Mouse (Mus musculus) ES-CJ7 (cell line): ENCODE measurements around the gene Jdp2.

Experiments used
- DNase-seq: peaks from one replicate; pipeline ENCODE4 v3.0.0; 2011; ENCODE audit warnings: low read depth, low spot score

Gene Jdp2

GRCm38 (mm10) chr12:85601531-85601930 lies 2.7 kb downstream of the Jdp2 start:
- DNase-seq: no peak

DNA sequence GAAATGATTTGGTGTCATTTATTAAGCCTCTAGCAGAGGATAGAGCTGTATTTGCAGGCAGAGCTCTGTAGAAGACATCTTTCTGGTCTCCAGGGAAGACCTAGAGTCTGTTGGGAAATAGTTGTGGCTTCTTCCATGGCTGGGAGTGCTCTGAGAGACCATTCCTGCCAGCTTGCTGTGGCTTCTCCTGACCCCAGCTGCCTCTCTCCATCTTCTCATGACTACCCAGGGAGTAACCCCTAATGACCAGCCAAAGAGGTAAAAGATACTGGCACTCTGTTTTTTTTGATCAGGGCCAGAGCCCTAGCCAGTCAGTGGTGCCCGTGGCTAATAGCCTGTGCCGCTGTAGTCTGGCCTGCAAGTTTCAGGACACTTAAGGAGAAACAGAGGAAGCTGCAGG lies 3.3 kb downstream of the Jdp2 start:
- no peak for DNase-seq

GRCm38 (mm10) chr12:85602811-85603210 lies 4.0 kb downstream of the Jdp2 start:
- DNase-seq: no peak

DNA sequence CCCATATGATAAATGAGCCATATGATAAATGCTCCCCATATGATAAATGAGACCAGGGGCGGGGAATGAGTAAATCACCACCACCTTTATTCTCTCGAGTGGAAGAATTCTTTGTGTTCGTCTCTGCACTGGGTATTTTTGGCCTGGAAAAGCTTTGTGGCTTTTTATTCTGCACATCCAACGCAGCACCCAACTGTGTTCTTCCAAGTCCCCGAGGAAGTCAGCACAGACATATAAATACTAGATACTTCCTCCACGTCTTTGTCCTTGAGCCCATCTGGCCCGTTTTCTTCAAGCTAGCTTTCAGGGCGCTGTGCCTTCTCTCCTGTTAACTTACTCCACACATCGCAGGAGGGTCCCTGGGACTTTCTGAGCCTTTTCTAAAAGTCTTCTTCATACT lies 4.9 kb downstream of the Jdp2 start:
- DNase-seq: no peak

GRCm38 (mm10) chr12:85604301-85604998 lies 5.6 kb downstream of the Jdp2 start:
- no peak for DNase-seq

- no peak for DNase-seq
Observed at GRCm38 (mm10) chr12:85607519-85608449, 9.0 kb downstream of the Jdp2 start.

GRCm38 (mm10) chr12:85610167-85610566 lies 11.3 kb downstream of the Jdp2 start:
- DNase-seq: no peak

GRCm38 (mm10) chr12:85614090-85614489 lies 15.3 kb downstream of the Jdp2 start:
- no peak for DNase-seq

GRCm38 (mm10) chr12:85615486-85615885 lies 16.7 kb downstream of the Jdp2 start:
- peak; percentile 52 for DNase-seq

- DNase-seq: peak; percentile 43
Observed at GRCm38 (mm10) chr12:85617885-85618284, 19.1 kb downstream of the Jdp2 start.

GRCm38 (mm10) chr12:85618430-85618829 lies 19.6 kb downstream of the Jdp2 start:
- DNase-seq: no peak

GRCm38 (mm10) chr12:85619283-85619897 lies 20.6 kb downstream of the Jdp2 start:
- peak; percentile 53 for DNase-seq

- DNase-seq: no peak
Observed at GRCm38 (mm10) chr12:85619898-85620443, 21.1 kb downstream of the Jdp2 start.

- peak; percentile 94 for DNase-seq
Observed at GRCm38 (mm10) chr12:85621027-85621426, 22.2 kb downstream of the Jdp2 start.

DNA sequence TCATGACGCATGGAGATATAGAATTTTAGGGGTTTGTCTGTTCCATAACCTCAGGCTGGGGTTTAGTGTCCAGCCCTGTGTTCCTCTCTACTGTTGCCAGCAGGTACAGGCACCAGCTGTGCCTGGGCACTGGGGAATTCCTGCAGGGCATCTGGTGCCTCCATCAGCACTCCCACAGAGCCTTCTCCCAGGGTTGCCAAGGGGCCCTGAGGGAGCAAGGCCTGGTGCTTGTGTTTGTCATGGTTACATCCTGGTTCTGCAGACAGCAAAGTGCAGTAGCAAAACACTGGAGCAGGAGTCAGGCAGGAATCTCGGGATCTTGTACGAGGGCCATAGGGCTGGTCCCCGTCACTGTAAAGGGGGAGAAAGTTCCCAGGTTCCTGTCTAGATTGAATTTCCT lies 22.8 kb downstream of the Jdp2 start:
- peak; percentile 51 for DNase-seq

DNA sequence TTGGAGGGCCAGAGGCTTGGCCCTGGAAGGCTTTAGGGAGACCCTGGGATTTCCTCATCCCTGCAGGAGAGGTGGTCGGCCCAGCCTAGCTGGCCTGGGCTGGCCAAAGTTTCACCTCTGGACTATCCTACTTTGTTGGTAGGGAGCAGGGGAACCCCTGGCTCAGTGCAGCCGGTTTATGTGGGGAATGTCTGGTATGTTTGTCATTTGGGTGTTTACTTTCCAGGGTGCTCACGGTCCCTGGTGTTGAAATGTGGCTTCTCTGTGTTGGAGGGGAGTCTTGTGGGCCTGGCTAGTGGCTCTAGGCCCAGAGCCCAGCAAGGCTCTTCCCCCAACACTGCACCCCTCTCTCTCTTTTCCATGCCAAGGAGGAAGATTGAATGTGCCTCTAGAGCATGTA lies 24.9 kb downstream of the Jdp2 start:
- DNase-seq: no peak

DNA sequence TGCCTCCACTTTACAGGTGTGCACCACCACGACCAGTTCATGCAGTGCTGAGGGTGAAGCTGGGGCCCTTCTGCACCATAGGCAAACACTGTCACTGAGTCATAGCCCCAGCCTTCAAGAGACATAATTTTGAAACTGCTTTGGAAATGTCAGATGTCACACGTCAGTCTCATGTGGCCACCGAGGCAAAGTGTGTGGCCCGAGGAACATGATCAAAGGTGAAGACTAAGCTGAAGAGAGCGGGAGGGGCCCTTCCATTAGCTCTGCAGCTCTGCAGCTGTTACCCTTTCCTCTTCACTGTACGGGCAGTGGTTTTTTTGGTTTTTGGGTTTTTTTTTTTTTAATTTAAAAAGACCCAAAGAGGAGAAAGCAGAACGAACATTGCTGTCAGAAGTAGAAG lies 25.8 kb downstream of the Jdp2 start:
- DNase-seq: no peak

- peak; percentile 64 for DNase-seq
Observed at GRCm38 (mm10) chr12:85625852-85626251, 27.0 kb downstream of the Jdp2 start.

DNA sequence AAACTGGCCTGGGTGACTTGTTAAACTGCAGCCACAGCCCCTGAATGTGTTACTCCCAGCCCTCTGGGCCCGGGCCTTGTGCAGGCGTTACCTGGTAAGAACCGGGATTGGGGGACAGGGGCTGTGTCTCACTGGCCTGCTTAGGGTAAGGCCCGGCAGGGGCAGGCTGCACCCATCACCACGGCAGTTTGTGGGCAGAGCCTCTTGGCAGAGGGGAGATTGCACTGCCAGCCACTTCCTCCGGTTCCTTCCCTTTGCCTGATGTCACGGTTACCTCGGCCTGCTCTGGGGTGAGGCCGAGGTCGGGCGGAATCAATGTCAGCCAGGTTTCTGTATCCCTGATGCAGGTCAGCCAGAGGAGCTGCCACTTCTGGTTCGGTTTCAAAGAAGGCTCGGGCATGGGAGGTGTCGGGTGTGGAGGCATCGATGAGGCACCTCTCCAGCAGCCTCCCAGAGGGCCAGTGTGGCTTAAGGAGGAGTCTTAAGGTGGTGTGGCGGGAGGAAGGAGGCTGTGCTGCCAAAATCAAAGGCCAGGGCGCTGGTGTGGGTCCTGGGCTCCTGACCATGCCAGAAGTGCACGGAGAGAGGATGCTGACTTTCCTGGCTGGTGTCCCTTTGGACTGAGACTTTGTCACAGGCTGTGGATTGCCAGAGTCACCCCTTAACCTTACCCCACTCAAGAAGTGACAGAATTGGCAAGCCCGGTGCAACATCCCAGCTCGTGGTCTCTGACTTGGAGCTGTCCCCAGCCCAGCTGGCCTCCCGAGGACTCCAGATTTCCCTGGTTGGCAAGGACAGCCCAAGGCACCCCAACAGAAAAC lies 31.0 kb downstream of the Jdp2 start:
- DNase-seq: no peak

DNA sequence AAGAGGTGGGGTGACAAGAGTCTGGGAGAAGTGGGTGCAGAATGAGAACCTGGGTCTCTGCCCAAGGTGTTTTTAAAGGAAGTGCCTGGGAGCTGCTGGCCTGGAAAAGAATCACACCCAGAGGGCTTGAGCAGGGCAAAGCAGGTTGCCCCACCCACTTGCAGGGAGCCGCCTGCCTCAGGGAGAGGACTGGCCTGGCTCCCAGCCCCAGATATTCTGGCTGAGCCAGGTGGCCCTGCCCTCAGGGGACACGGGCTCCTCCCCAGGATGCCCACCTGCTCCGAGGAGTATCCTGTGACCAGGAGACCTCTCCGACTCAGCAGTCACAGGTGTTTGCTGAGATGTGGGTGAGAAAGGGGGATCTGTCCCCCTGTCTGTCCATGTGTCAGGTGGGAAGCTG lies 32.4 kb downstream of the Jdp2 start:
- DNase-seq: no peak

DNA sequence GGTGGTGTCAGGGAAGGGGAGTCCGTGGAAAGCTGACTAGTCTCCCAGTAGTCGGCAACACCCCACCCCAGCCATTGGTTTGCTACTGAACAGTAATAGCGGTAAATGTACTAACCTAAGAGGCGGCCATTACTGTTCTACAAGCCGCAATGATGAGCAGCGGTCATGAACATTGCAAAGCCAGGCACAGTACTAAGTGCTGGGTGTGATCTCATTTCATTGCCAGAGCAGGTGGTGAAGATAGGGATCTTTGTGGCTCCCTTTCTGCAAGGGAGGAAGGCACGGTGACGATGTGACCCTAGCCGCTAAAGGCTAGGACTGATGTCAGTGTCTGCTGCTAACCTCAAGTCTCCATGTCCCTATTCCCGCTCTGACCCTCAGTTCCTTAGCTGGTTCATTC lies 33.5 kb downstream of the Jdp2 start:
- no peak for DNase-seq
